ENCODE assay signal across 22 mouse cellular contexts in genomic region chr6:84778970-84779369, GRCm38 (mm10).
DNase-seq lines count a peak whose midpoint lies in the region; ATAC-seq and TF ChIP-seq lines count a peak whose summit lies in the region.
"Had no signal": no experiment of that assay in that cellular context is flagged by ENCODE, and none has a peak within 500 bp of the region (broad histone marks: within the 10 kb centered on the region; RNA-seq: fewer than 3 reads in every experiment).

No protein-coding gene starts in this region.

- no peak for ATAC-seq in heart, postnatal 0 days (ENCODE audit: insufficient read depth, low read depth)
- ATAC-seq: hindbrain, postnatal 0 days; intestine, embryonic 16.5 days had no signal

- H3K9me3 ChIP-seq in heart, postnatal 0 days (replicated peaks; ENCODE audit: control insufficient read depth, low read length) = no peaks in the 10 kb centered on the region
- H3K9me3 ChIP-seq in heart, embryonic 10.5 days = no peaks in the 10 kb centered on the region
- H3K9me3 ChIP-seq: embryonic facial prominence, embryonic 13.5 days; forebrain, embryonic 12.5 days; limb, embryonic 15.5 days; midbrain, embryonic 10.5 days; stomach, embryonic 15.5 days had no signal

- H3K4me3 ChIP-seq in heart, postnatal 0 days (ENCODE audit: low read depth, low read length) = no peak overlapping the region
- H3K4me3 ChIP-seq in heart, embryonic 10.5 days = no peak overlapping the region
- H3K4me3 ChIP-seq: embryonic facial prominence, embryonic 13.5 days; erythroblast, embryonic 14.5 days; forebrain, embryonic 12.5 days; limb, embryonic 15.5 days; midbrain, embryonic 10.5 days; stomach, embryonic 15.5 days had no signal

- no peak for TF ChIP-seq EP300 in heart, postnatal 0 days (IDR thresholded peaks at IDR 0.05; ENCODE audit: low read depth)

- H3K4me2 ChIP-seq in heart, postnatal 0 days (ENCODE audit: low read depth, low read length) = no peak overlapping the region
- H3K4me2 ChIP-seq: embryonic facial prominence, embryonic 13.5 days; forebrain, embryonic 12.5 days; limb, embryonic 15.5 days; stomach, embryonic 15.5 days had no signal

- H3K4me1 ChIP-seq in heart, postnatal 0 days (ENCODE audit: control insufficient read depth, insufficient read depth) = no peaks in the 10 kb centered on the region
- H3K4me1 ChIP-seq in heart, embryonic 10.5 days = peaks cover 25% of the 10 kb centered on the region
- H3K4me1 ChIP-seq: limb, embryonic 15.5 days had no signal

- no peaks in the 10 kb centered on the region for H3K36me3 ChIP-seq in heart, postnatal 0 days (replicated peaks; ENCODE audit: control insufficient read depth, insufficient read depth, low read length)
- H3K36me3 ChIP-seq in heart, embryonic 10.5 days = no peaks in the 10 kb centered on the region
- H3K36me3 ChIP-seq: embryonic facial prominence, embryonic 13.5 days; forebrain, embryonic 12.5 days; limb, embryonic 15.5 days; midbrain, embryonic 10.5 days; stomach, embryonic 15.5 days had no signal

- WGBS in heart, postnatal 0 days = 63% methylated on average over 5 of the region's 5 CpGs
- WGBS in heart, embryonic 10.5 days = 55% methylated on average over 5 of the region's 5 CpGs

- TF ChIP-seq CTCF in heart, postnatal 0 days (IDR thresholded peaks at IDR 0.05; ENCODE audit: low read depth) = no peak

- H3K27ac ChIP-seq in heart, postnatal 0 days (ENCODE audit: low read depth) = no peak overlapping the region
- no peak overlapping the region for H3K27ac ChIP-seq in heart, embryonic 10.5 days
- H3K27ac ChIP-seq: embryonic facial prominence, embryonic 13.5 days; forebrain, embryonic 12.5 days; hindbrain, postnatal 0 days; limb, embryonic 15.5 days; liver, embryonic 14.5 days; midbrain, embryonic 10.5 days; stomach, embryonic 15.5 days had no signal

- peak; percentile 8 for DNase-seq in heart, postnatal 0 days (ENCODE audit: low spot score)
- DNase-seq in heart, embryonic 10.5 days (ENCODE audit: low spot score) = no peak
- peak; percentile 6 for DNase-seq in kidney, adult 9 months
- DNase-seq in kidney, adult 18-20 months = no peak
- DNase-seq in 3T3-L1 (ENCODE audit: low read depth, low spot score) (peak; percentile 45), R1 (ENCODE audit: low read depth, low spot score) (peak; percentile 11)
- no peak for DNase-seq in ovary, postnatal 36 days (ENCODE audit: low spot score)
- no peak for DNase-seq in urinary bladder, postnatal 4 days (ENCODE audit: low spot score in 2 of 2)
- DNase-seq: adrenal gland, postnatal 10 days; cerebellum, adult 9-10 months; gastrocnemius, postnatal 25 days; left cerebral cortex, postnatal 4 days; thymus, postnatal 25 days had no signal

- H3K27me3 ChIP-seq in heart, postnatal 0 days (ENCODE audit: control insufficient read depth, insufficient read depth, low read length) = no peaks in the 10 kb centered on the region
- no peaks in the 10 kb centered on the region for H3K27me3 ChIP-seq in heart, embryonic 10.5 days (ENCODE audit: insufficient read depth, poor library complexity, severe bottlenecking)
- H3K27me3 ChIP-seq: embryonic facial prominence, embryonic 13.5 days; forebrain, embryonic 12.5 days; limb, embryonic 15.5 days; stomach, embryonic 15.5 days had no signal

- H3K9ac ChIP-seq in heart, postnatal 0 days (replicated peaks; ENCODE audit: low read depth, low read length) = no peak overlapping the region
- H3K9ac ChIP-seq: embryonic facial prominence, embryonic 13.5 days; forebrain, embryonic 12.5 days; limb, embryonic 15.5 days; liver, embryonic 14.5 days; stomach, embryonic 15.5 days had no signal

Comparison
In these comparisons a context has a peak if more than half of its experiments do, and no peak if none do; other contexts are left out.
1. DNase-seq: peak in heart, postnatal 0 days (single experiment), kidney, adult 9 months (single experiment), 3T3-L1 (single experiment) and R1 (single experiment); none in heart, embryonic 10.5 days (single experiment), kidney, adult 18-20 months (single experiment), ovary, postnatal 36 days (single experiment) and urinary bladder, postnatal 4 days (0 of 2).